Mouse (Mus musculus) spleen, adult 2 months (tissue): ENCODE results near the gene Rad51b.

Source experiments
- CTCF ChIP-seq: fragments of 200-500 bp; IDR thresholded peaks from 2 replicates; pipeline ENCODE4 v1.5.1; 2011; ENCODE audit warnings: mild to moderate bottlenecking, inconsistent platforms; ENCODE audit not compliant: insufficient read depth, insufficient read length, insufficient replicate concordance; ENCODE audit errors: extremely low read depth
- POLR2A ChIP-seq: fragments of 200-500 bp; IDR thresholded peaks from 2 replicates; pipeline ENCODE4 v1.6.1; 2011; ENCODE audit warnings: low read depth, low read length, inconsistent platforms

DNA sequence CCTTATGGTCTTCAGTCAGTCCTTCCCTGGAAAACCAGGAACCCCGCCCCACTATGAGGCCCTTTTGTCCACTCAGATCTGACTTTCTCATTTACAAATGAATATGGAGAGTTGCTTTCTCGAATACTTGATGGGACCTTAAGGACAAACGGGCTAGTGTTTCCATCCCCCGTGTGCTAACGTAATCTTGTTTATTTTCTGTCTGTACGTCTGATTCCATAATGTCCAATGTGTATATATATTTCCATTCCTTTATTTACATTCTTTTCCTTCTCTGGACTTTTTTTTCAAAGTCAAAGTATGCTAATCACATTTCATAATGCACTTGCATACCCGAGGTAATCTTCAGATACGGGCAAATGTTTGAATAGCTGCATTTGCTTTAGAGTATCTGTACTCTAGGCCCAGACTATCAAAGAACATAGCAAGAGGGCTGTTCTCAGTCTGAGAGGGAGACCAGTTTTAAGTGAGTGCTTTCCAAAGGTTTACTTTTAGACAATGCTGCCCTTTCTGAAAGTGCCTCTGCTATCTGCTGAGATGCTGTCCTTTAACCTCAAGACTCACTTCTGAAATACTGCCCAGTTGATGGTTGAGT, 152.8 kb downstream of the Rad51b start:
- TF ChIP-seq POLR2A (no peak), CTCF (no peak)
